Mouse (Mus musculus): ENCODE results near the gene 9030624G23Rik.
"Not testable (repeated sequence)": the region's sequence is repeated elsewhere in the genome, so short reads cannot be mapped to it uniquely, and the experiment has no call there.

Gene 9030624G23Rik

DNA sequence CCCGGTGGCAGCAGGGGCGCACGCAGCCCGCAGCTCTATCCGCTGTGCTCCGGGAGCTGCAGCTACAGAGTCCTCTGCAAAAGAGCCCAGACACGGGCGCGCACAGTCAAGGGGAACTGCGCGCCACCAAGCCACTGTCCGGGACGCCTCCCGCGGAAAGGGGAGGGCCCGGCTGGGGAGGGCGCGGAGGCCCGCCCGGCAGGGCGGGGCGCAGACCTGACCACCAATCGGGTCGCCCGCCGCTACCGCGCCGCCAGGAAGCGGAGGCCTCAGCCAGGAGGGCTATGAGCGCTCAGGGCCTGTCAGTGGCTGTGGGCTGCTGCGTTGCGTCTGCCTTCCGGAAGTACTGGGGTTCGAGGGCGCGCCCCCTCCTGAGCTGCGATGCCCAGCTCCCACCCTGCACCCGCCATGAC is at the start of gene 9030624G23Rik:
TSS of gene 9030624G23Rik (minus strand) at position 139 of the 413 bp plus-strand sequence.
- DNase-seq = peak; percentile 35

DNA sequence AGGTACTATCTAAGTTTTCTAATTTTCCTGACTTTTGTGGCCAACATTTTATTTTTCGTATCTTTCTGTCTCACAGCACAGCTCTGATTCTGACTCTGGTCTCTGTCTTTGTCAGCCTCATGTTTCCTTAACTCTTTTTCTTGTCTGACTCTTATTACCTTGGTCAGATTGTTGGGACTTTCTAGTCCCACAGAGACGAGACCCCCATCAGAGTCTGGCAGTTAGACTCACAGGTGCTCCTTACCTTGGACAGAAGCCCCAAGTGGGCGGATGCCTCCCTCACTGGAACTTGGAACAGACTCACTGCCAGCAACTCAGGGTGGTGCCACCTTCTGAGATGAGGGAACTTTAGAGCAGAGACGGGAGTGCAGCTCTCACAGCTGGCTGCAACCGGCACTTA is 13.9 kb downstream of the 9030624G23Rik start:
- not testable (repeated sequence) for DNase-seq

Data from retina, postnatal 1 day (tissue).